Mouse (Mus musculus): ENCODE measurements around the gene Selenon. TPM values are rescaled to one million over a fixed set of nuclear protein-coding genes. Genes with fewer than 3 reads are reported as not detected.
A peak's percentile ranks its signal among the peaks of the same experiment; 100 is the strongest.

Gene Selenon
- polyA plus RNA-seq, 1 experiment from 2014 or later: 35.3 TPM

GRCm38 (mm10) chr4:134534932-134535786 is 16.8 kb downstream of the Selenon start, which contains the start of gene Mtfr1l:
Gene Mtfr1l (minus strand): TSS chr4:134535387.
- Histone ChIP-seq H3K9me3 (no peaks in the 10 kb centered on the region), H3K27ac (peak within 1 kb of the TSS; percentile 88), H3K36me3 (peaks cover 26% of the 10 kb centered on the region), H3K27me3 (no peaks in the 10 kb centered on the region), H3K4me2 (peak within 1 kb of the TSS; percentile 87), H3K9ac (peak within 1 kb of the TSS; percentile 73), H3K4me1 (peaks cover 29% of the 10 kb centered on the region), H3K4me3 (peak within 1 kb of the TSS; percentile 88)
- peak; percentile 97 for ATAC-seq (ENCODE audit: borderline replicate concordance, extremely low read depth, low FRiP score, low TSS enrichment)
- under 1% methylated on average over 71 of the region's 71 CpGs for WGBS

DNA sequence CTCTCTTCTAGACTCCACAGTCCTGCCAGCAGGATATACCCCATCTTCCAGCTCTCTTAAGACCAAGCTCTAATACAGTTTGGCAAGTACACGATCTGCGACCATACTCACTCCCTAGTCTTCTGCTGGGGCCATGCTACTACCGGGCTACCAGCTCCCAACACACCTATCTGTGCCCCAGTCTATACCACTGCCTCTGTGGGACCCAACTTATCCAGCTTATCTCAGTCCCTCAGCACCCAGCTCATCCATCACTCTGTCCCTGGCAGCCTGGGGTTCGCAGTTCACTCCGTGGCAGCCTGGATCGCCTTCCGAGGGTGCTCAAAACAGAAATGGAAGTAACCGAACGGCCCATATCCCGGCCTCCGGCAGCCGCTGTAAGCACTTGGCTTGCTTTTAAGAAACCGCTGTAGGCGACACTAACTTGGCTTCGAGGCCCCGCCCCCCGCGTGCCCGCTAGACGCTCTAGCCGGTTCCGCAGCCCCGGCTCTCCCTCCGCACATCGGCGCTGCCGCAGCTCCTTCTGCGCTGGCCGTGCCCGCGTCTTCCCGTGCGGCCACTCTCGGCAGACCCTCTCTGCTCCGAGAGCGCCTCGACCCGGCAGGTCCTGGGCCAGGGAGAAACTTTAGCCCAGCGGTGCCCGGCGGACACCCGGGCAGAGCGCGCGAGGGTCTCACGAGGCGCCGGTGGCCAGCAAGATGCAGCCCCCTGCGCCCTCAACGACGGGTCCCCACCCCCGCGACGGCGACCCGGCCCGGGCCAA is 17.7 kb downstream of the Selenon start:
- ATAC-seq (ENCODE audit: borderline replicate concordance, extremely low read depth, low FRiP score, low TSS enrichment): peak; percentile 21
- Histone ChIP-seq H3K4me1 (peaks cover 29% of the 10 kb centered on the region), H3K4me3 (peak overlapping the region; percentile 88), H3K4me2 (peak overlapping the region; percentile 87), H3K27ac (peak overlapping the region; percentile 88), H3K36me3 (peaks cover 28% of the 10 kb centered on the region), H3K9ac (peak overlapping the region; percentile 73), H3K27me3 (no peaks in the 10 kb centered on the region), H3K9me3 (no peaks in the 10 kb centered on the region)
- WGBS: under 1% methylated on average over 54 of the region's 57 CpGs

- 81% methylated on average over 4 of the region's 4 CpGs for WGBS
- ATAC-seq (ENCODE audit: borderline replicate concordance, extremely low read depth, low FRiP score, low TSS enrichment): no peak
- no peaks in the 10 kb centered on the region for H3K27me3 ChIP-seq
- H3K36me3 ChIP-seq: peaks cover 28% of the 10 kb centered on the region
- peak overlapping the region; percentile 73; the same call in 1 of the 2 replicates for H3K9ac ChIP-seq
- H3K4me3 ChIP-seq: no peak overlapping the region
- H3K4me2 ChIP-seq: peak overlapping the region; percentile 87
- H3K27ac ChIP-seq: no peak overlapping the region
- peaks cover 29% of the 10 kb centered on the region for H3K4me1 ChIP-seq
- H3K9me3 ChIP-seq: no peaks in the 10 kb centered on the region
Measured at GRCm38 (mm10) chr4:134533421-134533820, 18.5 kb downstream of the Selenon start.

- Histone ChIP-seq H3K9ac (no peak overlapping the region), H3K27ac (peak overlapping the region; percentile 38), H3K4me2 (no peak overlapping the region), H3K9me3 (no peaks in the 10 kb centered on the region), H3K4me3 (no peak overlapping the region), H3K36me3 (peaks cover 28% of the 10 kb centered on the region), H3K27me3 (no peaks in the 10 kb centered on the region), H3K4me1 (peaks cover 29% of the 10 kb centered on the region)
- ATAC-seq (ENCODE audit: borderline replicate concordance, extremely low read depth, low FRiP score, low TSS enrichment): no peak
- WGBS: 41% methylated on average over 4 of the region's 4 CpGs
Measured at GRCm38 (mm10) chr4:134532928-134533327, 19.0 kb downstream of the Selenon start.

- Histone ChIP-seq H3K4me3 (no peak overlapping the region), H3K4me2 (no peak overlapping the region), H3K4me1 (no peaks in the 10 kb centered on the region), H3K27me3 (no peaks in the 10 kb centered on the region), H3K27ac (no peak overlapping the region), H3K36me3 (peaks cover 85% of the 10 kb centered on the region), H3K9ac (no peak overlapping the region), H3K9me3 (no peaks in the 10 kb centered on the region)
- ATAC-seq (ENCODE audit: borderline replicate concordance, extremely low read depth, low FRiP score, low TSS enrichment): no peak
- WGBS: 77% methylated on average over 5 of the region's 5 CpGs
Measured at GRCm38 (mm10) chr4:134526220-134526619, 25.7 kb downstream of the Selenon start.

DNA sequence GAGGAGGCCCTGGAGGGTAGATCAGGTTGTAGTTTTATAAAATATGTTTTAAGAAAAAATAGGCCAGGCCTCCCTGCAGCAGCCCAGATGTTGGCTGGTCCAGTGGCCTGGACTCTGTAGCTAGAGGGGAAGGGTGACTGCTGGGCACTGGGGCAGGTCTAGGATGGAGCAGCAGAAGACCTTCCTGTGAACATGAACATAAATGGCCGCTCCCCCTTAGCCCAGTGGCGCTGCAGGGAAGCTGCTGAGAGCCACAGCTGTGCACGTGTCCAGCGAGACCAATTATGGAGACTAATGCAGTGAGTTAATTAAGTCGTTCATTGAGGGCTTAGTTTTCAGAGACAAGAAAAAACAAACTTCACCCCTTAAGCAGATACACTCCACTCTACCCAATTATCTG is 26.2 kb downstream of the Selenon start:
- Histone ChIP-seq H3K36me3 (peaks cover 88% of the 10 kb centered on the region), H3K9ac (no peak overlapping the region), H3K4me2 (no peak overlapping the region), H3K9me3 (no peaks in the 10 kb centered on the region), H3K4me1 (no peaks in the 10 kb centered on the region), H3K27ac (no peak overlapping the region), H3K4me3 (no peak overlapping the region), H3K27me3 (no peaks in the 10 kb centered on the region)
- WGBS: 75% methylated on average over 5 of the region's 5 CpGs
- ATAC-seq (ENCODE audit: borderline replicate concordance, extremely low read depth, low FRiP score, low TSS enrichment): no peak

DNA sequence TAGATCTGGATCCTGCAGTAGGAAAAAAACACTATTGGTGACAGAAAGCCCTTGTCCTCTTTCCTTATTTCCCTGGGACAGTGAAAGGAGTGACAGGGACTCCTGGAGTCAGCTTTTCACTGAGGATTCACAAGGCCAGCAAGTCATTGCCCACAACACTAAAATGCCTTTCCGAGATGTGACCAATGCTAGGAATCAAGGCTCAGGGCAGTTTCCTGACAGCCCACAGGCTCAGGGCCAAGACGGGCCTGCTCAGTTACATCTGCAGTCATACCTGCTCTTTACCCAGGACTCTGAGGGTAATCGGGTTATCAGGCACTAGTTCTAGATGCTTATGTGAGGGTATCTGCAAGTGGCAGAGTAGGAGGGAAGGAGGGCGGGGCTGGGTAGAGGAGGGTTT is 28.5 kb downstream of the Selenon start:
- Histone ChIP-seq H3K9ac (no peak overlapping the region), H3K4me1 (no peaks in the 10 kb centered on the region), H3K9me3 (no peaks in the 10 kb centered on the region), H3K36me3 (peaks cover 65% of the 10 kb centered on the region), H3K4me2 (no peak overlapping the region), H3K27me3 (no peaks in the 10 kb centered on the region), H3K27ac (no peak overlapping the region), H3K4me3 (no peak overlapping the region)
- WGBS: 84% methylated on average over 4 of the region's 4 CpGs
- no peak for ATAC-seq (ENCODE audit: borderline replicate concordance, extremely low read depth, low FRiP score, low TSS enrichment)

- no peaks in the 10 kb centered on the region for H3K27me3 ChIP-seq
- H3K9ac ChIP-seq: no peak overlapping the region
- peaks cover 21% of the 10 kb centered on the region for H3K4me1 ChIP-seq
- no peak overlapping the region for H3K27ac ChIP-seq
- H3K9me3 ChIP-seq: no peaks in the 10 kb centered on the region
- no peak for ATAC-seq (ENCODE audit: borderline replicate concordance, extremely low read depth, low FRiP score, low TSS enrichment)
- peaks cover 25% of the 10 kb centered on the region for H3K36me3 ChIP-seq
- no peak overlapping the region for H3K4me2 ChIP-seq
- H3K4me3 ChIP-seq: no peak overlapping the region
Measured at GRCm38 (mm10) chr4:134519281-134519680, 32.7 kb downstream of the Selenon start.

GRCm38 (mm10) chr4:134518541-134518940 is 33.4 kb downstream of the Selenon start:
- no peak for ATAC-seq (ENCODE audit: borderline replicate concordance, extremely low read depth, low FRiP score, low TSS enrichment)
- Histone ChIP-seq H3K27ac (no peak overlapping the region), H3K27me3 (no peaks in the 10 kb centered on the region), H3K36me3 (peaks cover 19% of the 10 kb centered on the region), H3K4me3 (no peak overlapping the region), H3K4me2 (no peak overlapping the region), H3K9me3 (no peaks in the 10 kb centered on the region), H3K9ac (no peak overlapping the region), H3K4me1 (peaks cover 29% of the 10 kb centered on the region)
- 87% methylated on average over 4 of the region's 4 CpGs for WGBS

DNA sequence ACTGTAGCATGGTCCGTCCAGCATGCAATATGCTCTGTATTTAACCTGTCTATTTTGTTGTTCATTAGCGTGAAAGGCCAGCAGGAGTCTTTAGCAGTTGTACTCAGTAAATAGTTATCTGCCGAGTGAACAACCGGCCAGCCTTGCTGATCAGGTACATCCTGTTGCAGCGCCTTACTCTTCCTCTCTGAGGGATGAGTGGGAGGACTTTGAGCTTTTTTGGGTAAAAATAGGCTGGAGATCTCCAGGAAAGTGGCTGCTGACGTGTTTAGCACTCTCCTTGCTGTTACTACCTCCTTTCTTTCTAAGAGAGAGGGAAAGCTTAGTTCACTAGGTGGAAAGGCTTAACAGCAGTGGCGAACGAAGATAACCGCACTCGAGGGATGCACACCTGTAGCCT is 34.2 kb downstream of the Selenon start:
- WGBS: 84% methylated on average over 10 of the region's 10 CpGs
- Histone ChIP-seq H3K9ac (no peak overlapping the region), H3K4me1 (peaks cover 34% of the 10 kb centered on the region), H3K4me2 (no peak overlapping the region), H3K27me3 (no peaks in the 10 kb centered on the region), H3K27ac (no peak overlapping the region), H3K9me3 (no peaks in the 10 kb centered on the region), H3K36me3 (peaks cover 11% of the 10 kb centered on the region; the same call in 1 of the 2 replicates), H3K4me3 (no peak overlapping the region)
- no peak for ATAC-seq (ENCODE audit: borderline replicate concordance, extremely low read depth, low FRiP score, low TSS enrichment)

DNA sequence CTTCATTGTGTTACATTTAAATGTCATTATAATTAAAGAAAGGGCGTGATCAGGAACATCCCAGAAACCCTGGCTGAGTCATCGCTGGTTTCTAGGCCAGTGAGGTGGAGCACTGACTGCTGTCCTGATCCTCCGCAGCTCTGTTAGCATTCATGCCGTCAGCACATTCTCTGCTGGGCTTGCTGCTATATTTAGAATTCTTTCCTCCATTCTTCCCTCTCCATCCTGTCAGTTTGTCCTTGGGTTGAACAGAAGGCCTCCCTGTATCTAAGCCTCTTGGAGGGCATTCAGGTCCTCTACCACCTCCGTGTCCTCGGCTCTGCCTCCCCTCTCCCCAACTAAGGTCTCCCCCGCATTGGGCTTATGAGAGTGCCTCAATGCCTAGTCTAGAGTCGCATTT is 35.0 kb downstream of the Selenon start:
- Histone ChIP-seq H3K27me3 (no peaks in the 10 kb centered on the region), H3K9ac (no peak overlapping the region), H3K4me2 (no peak overlapping the region), H3K36me3 (peaks cover 9% of the 10 kb centered on the region; the same call in 1 of the 2 replicates), H3K27ac (peak overlapping the region; percentile 33; the same call in 1 of the 2 replicates), H3K9me3 (no peaks in the 10 kb centered on the region), H3K4me1 (peaks cover 42% of the 10 kb centered on the region), H3K4me3 (no peak overlapping the region)
- 66% methylated on average over 8 of the region's 8 CpGs for WGBS
- ATAC-seq (ENCODE audit: borderline replicate concordance, extremely low read depth, low FRiP score, low TSS enrichment): no peak

DNA sequence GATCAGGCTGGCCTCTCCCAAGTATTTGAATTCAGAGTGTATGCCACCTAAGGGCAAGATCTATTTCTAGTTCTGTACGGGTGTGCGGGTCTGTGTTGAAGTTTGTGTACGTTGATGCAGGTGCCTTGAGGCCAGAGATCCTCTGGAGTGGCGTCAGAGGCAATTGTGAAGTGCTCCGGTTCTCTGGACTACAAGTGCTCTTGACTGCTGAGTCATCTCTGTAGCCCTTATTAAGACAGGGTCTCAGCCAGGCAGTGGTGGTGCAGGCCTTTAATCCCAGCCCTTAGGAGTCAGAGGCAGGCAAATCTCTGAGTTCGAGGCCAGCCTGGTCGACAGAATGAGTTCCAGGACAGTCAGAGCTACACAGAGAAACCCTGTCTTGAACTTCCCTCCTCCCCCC is 36.4 kb downstream of the Selenon start:
- Histone ChIP-seq H3K27me3 (no peaks in the 10 kb centered on the region), H3K4me1 (peaks cover 51% of the 10 kb centered on the region), H3K27ac (no peak overlapping the region), H3K4me2 (no peak overlapping the region), H3K4me3 (no peak overlapping the region), H3K36me3 (no peaks in the 10 kb centered on the region), H3K9ac (no peak overlapping the region), H3K9me3 (no peaks in the 10 kb centered on the region)
- ATAC-seq (ENCODE audit: borderline replicate concordance, extremely low read depth, low FRiP score, low TSS enrichment): no peak
- 57% methylated on average over 7 of the region's 7 CpGs for WGBS

Data from lung, embryonic 15.5 days (tissue).